ENCODE assay signal across 8 mouse cellular contexts in the genomic region with DNA sequence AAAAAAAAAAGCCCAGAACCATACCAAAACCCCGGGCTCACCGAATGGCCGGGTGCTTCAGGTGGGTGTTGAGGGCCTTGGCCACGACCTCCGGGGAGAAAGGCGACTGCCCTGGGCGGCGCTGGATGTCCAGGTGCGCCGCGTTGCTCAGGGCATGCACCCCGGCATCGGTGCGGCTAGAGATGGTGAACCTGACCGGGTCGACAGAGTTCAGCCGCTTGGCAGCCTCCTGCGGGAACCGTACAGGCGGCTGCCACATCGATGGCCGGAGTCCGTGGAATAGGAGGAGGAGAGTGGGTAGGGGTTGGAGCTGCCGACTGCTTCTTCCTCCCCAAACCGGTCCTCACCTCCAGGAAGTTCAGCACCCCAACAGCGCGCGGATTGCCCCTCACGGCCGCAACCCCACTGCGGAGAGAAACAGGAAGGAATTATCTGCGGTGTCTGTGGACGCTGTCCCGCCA. TPM values are rescaled to one million over a fixed set of nuclear protein-coding genes. Genes with fewer than 3 reads are reported as not detected.
DNase-seq lines count a peak whose midpoint lies in the region; ATAC-seq and TF ChIP-seq lines count a peak whose summit lies in the region.

No protein-coding gene starts in this region.

- peak; percentile 41 for DNase-seq in kidney, adult 2 months
- DNase-seq in kidney, adult 11 months: no peak
- DNase-seq in urinary bladder, postnatal 10 days (ENCODE audit: low spot score): no peak
- DNase-seq in c-Kit-positive CD71-positive TER-119-positive erythroid progenitor cells, embryonic 14.5 days (ENCODE audit: low spot score): no peak

- peaks cover 7% of the 10 kb centered on the region; the same call in 1 of the 2 replicates for H3K4me1 ChIP-seq in kidney, adult 2 months (ENCODE audit: control insufficient read depth, insufficient read depth, low read length)
- peaks cover 32% of the 10 kb centered on the region for H3K4me1 ChIP-seq in brown adipose tissue, adult 24 weeks (ENCODE audit: control insufficient read depth, insufficient read depth, insufficient read length, low read length)
- H3K4me1 ChIP-seq in hindbrain, embryonic 12.5 days: peaks cover 40% of the 10 kb centered on the region
- peaks cover 41% of the 10 kb centered on the region for H3K4me1 ChIP-seq in liver, embryonic 16.5 days (ENCODE audit: control insufficient read depth, low read depth, low read length)

- H3K27ac ChIP-seq in kidney, adult 2 months (ENCODE audit: insufficient read depth, low read depth, low read length): no peak overlapping the region
- H3K27ac ChIP-seq in brown adipose tissue, adult 24 weeks (replicated peaks; ENCODE audit: low read depth, low read length): no peak overlapping the region
- peak overlapping the region; percentile 99 for H3K27ac ChIP-seq in hindbrain, embryonic 12.5 days
- no peak overlapping the region for H3K27ac ChIP-seq in liver, embryonic 16.5 days (ENCODE audit: low read length)

- no peaks in the 10 kb centered on the region for H3K9me3 ChIP-seq in hindbrain, embryonic 12.5 days (replicated peaks)
- no peaks in the 10 kb centered on the region for H3K9me3 ChIP-seq in liver, embryonic 16.5 days (replicated peaks; ENCODE audit: control insufficient read depth, low read length)

- peak overlapping the region; percentile 96 for H3K9ac ChIP-seq in hindbrain, embryonic 12.5 days
- H3K9ac ChIP-seq in liver, embryonic 16.5 days (ENCODE audit: low read depth, low read length): peak overlapping the region; percentile 62

- H3K36me3 ChIP-seq in kidney, adult 2 months (ENCODE audit: control insufficient read depth, insufficient read depth, low read length): no peaks in the 10 kb centered on the region
- peaks cover 36% of the 10 kb centered on the region for H3K36me3 ChIP-seq in hindbrain, embryonic 12.5 days
- H3K36me3 ChIP-seq in liver, embryonic 16.5 days (ENCODE audit: control insufficient read depth, insufficient read depth): peaks cover 19% of the 10 kb centered on the region

- no peak for TF ChIP-seq POLR2A in kidney, adult 2 months (IDR thresholded peaks at IDR 0.05; ENCODE audit: low read depth, low read length)

- ATAC-seq in hindbrain, embryonic 12.5 days (ENCODE audit: low FRiP score): no peak; the same call in 1 of the 2 replicates
- ATAC-seq in liver, embryonic 16.5 days (ENCODE audit: low read depth): no peak
- ATAC-seq in cerebellum, adult (ENCODE audit: insufficient number of reproducible peaks, low FRiP score, low TSS enrichment): no peak

- H3K27me3 ChIP-seq in kidney, adult 2 months (replicated peaks; ENCODE audit: control insufficient read depth, insufficient read depth, low read length): no peaks in the 10 kb centered on the region
- no peaks in the 10 kb centered on the region for H3K27me3 ChIP-seq in hindbrain, embryonic 12.5 days
- no peaks in the 10 kb centered on the region for H3K27me3 ChIP-seq in liver, embryonic 16.5 days (ENCODE audit: control insufficient read depth, insufficient read depth, low read depth, low read length)

- 1% methylated on average over 34 of the region's 34 CpGs for WGBS in kidney, adult 2 months
- under 1% methylated on average over 34 of the region's 34 CpGs for WGBS in hindbrain, embryonic 12.5 days
- under 1% methylated on average over 34 of the region's 34 CpGs for WGBS in liver, embryonic 16.5 days (ENCODE audit: insufficient replicate concordance)

- H3K4me2 ChIP-seq in hindbrain, embryonic 12.5 days (replicated peaks): peak overlapping the region; percentile 98
- peak overlapping the region; percentile 100 for H3K4me2 ChIP-seq in liver, embryonic 16.5 days (ENCODE audit: low read depth, low read length)

- TF ChIP-seq CTCF in kidney, adult 2 months (conservative IDR thresholded peaks at IDR 0.05; ENCODE audit: insufficient read depth, insufficient read length, low read depth, low read length): no peak

- H3K4me3 ChIP-seq in kidney, adult 2 months (ENCODE audit: insufficient read depth, low read depth, low read length): peak overlapping the region; percentile 88
- H3K4me3 ChIP-seq in brown adipose tissue, adult 24 weeks (ENCODE audit: insufficient read depth, low read depth, low read length): peak overlapping the region; percentile 94
- peak overlapping the region; percentile 95 for H3K4me3 ChIP-seq in hindbrain, embryonic 12.5 days
- H3K4me3 ChIP-seq in liver, embryonic 16.5 days (ENCODE audit: low read depth, low read length): peak overlapping the region; percentile 81

RNA-seq across cellular contexts. Expression of a gene that starts 0.5 kb away (rescaled TPM):
- 27.3 and 34.1 TPM in 2 replicates for polyA plus RNA-seq in kidney, adult 2 months (2012; rRNA removed)
- polyA plus RNA-seq in brown adipose tissue, adult 24 weeks (2012; ENCODE audit: insufficient read depth, insufficient read length, missing spikeins): 5.7 and 7.8 TPM in 2 replicates
- 45.1 and 48.3 TPM in 2 replicates for polyA plus RNA-seq in hindbrain, embryonic 12.5 days (2016; fragmentation: Nextera tagmentation; extraction: Ambion mirVana)
- polyA plus RNA-seq in liver, embryonic 16.5 days (2015; fragmentation: Nextera tagmentation; extraction: Ambion mirVana): 12.9 and 13.4 TPM in 2 replicates

RNA-seq across cellular contexts. Expression of a gene that starts 0.6 kb away (rescaled TPM):
- polyA plus RNA-seq in kidney, adult 2 months (2012; rRNA removed): 14.6 and 18.3 TPM in 2 replicates
- polyA plus RNA-seq in brown adipose tissue, adult 24 weeks (2012; ENCODE audit: insufficient read depth, insufficient read length, missing spikeins): 2.9 and 5.2 TPM in 2 replicates
- polyA plus RNA-seq in hindbrain, embryonic 12.5 days (2016; fragmentation: Nextera tagmentation; extraction: Ambion mirVana): 64.9 and 66.9 TPM in 2 replicates
- polyA plus RNA-seq in liver, embryonic 16.5 days (2015; fragmentation: Nextera tagmentation; extraction: Ambion mirVana): 5.5 and 5.6 TPM in 2 replicates

RNA-seq across cellular contexts. Expression of a gene that starts 21.7 kb away (rescaled TPM):
- polyA plus RNA-seq in kidney, adult 2 months (2012; rRNA removed): 26.0 and 28.9 TPM in 2 replicates
- polyA plus RNA-seq in brown adipose tissue, adult 24 weeks (2012; ENCODE audit: insufficient read depth, insufficient read length, missing spikeins): 12.9 and 15.1 TPM in 2 replicates
- polyA plus RNA-seq in hindbrain, embryonic 12.5 days (2016; fragmentation: Nextera tagmentation; extraction: Ambion mirVana): 74.9 and 76.3 TPM in 2 replicates
- 31.8 and 33.1 TPM in 2 replicates for polyA plus RNA-seq in liver, embryonic 16.5 days (2015; fragmentation: Nextera tagmentation; extraction: Ambion mirVana)

RNA-seq across cellular contexts. Expression of a gene that starts 21.8 kb away (rescaled TPM):
- polyA plus RNA-seq in kidney, adult 2 months (2012; rRNA removed): 46.2 and 53.1 TPM in 2 replicates
- polyA plus RNA-seq in brown adipose tissue, adult 24 weeks (2012; ENCODE audit: insufficient read depth, insufficient read length, missing spikeins): 6.0 and 11.5 TPM in 2 replicates
- 18.5 and 18.6 TPM in 2 replicates for polyA plus RNA-seq in hindbrain, embryonic 12.5 days (2016; fragmentation: Nextera tagmentation; extraction: Ambion mirVana)
- polyA plus RNA-seq in liver, embryonic 16.5 days (2015; fragmentation: Nextera tagmentation; extraction: Ambion mirVana): 7.1 and 8.4 TPM in 2 replicates

RNA-seq across cellular contexts. Expression of a gene that starts 27.9 kb away (rescaled TPM):
- polyA plus RNA-seq in kidney, adult 2 months (2012; rRNA removed): 0.64 and 0.72 TPM in 2 replicates
- not detected in 2 replicates for polyA plus RNA-seq in brown adipose tissue, adult 24 weeks (2012; ENCODE audit: insufficient read depth, insufficient read length, missing spikeins)
- 0.53 and 0.65 TPM in 2 replicates for polyA plus RNA-seq in hindbrain, embryonic 12.5 days (2016; fragmentation: Nextera tagmentation; extraction: Ambion mirVana)
- polyA plus RNA-seq in liver, embryonic 16.5 days (2015; fragmentation: Nextera tagmentation; extraction: Ambion mirVana): 0.11 and 0.14 TPM in 2 replicates
